Mouse (Mus musculus): ENCODE results near the gene Mtch1. TPM values are rescaled to one million over a fixed set of nuclear protein-coding genes. Genes with fewer than 3 reads are reported as not detected.
"Not testable (repeated sequence)": the region's sequence is repeated elsewhere in the genome, so short reads cannot be mapped to it uniquely, and the experiment has no call there.

Mtch1 gene
- polyA plus RNA-seq (2012; rRNA removed) = 586 and 591 TPM in 2 replicates

DNA sequence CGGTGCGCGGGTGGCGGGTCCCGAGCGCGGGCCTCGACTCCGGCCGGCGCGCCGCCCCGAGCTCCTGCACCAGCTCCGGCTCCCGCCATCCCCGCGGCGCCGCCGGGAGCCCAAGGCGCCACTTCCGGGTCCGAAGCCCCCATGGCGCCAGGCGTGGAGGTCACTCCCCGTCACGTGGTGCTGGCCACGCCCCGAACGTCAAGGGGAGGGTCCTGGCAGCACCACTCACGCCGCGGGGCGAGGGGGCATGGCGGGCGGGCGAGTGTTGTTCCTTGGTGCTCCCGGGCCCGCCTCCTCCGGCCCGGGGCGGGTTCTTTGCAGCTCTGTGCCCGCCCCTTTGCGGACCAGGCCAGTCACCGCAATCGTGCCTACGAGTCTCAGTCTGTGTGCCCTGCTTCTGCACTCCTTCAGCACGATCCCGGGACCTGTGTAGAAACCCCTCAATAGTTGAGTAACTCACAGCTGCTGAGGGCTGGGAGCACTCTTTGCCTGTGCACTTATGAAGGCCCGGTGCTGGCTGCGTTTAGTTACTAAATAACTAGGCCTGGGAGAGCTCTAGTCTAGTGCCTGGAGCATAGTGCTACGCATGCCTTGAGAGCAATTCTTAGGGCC, at the start of gene Mtch1:
Gene Mtch1, minus strand, starts transcription at position 290 of the 612 bp plus-strand sequence.
- TF ChIP-seq CTCF (IDR thresholded peaks at IDR 0.05; ENCODE audit: extremely low read depth, insufficient read depth, low read length) = no peak
- TF ChIP-seq POLR2A (IDR thresholded peaks at IDR 0.05; ENCODE audit: extremely low read depth, insufficient read depth, low read length) = peak; percentile 80; the same call in 1 of the 2 replicates
- H3K27ac ChIP-seq (ENCODE audit: insufficient read depth, low read length) = peak within 1 kb of the TSS; percentile 88
- H3K4me3 ChIP-seq (ENCODE audit: insufficient read depth, low read length) = peak within 1 kb of the TSS; percentile 93
- peaks cover 2% of the 10 kb centered on the region; the same call in 1 of the 2 replicates for H3K4me1 ChIP-seq (ENCODE audit: control insufficient read depth, insufficient read depth, low read length)

DNA sequence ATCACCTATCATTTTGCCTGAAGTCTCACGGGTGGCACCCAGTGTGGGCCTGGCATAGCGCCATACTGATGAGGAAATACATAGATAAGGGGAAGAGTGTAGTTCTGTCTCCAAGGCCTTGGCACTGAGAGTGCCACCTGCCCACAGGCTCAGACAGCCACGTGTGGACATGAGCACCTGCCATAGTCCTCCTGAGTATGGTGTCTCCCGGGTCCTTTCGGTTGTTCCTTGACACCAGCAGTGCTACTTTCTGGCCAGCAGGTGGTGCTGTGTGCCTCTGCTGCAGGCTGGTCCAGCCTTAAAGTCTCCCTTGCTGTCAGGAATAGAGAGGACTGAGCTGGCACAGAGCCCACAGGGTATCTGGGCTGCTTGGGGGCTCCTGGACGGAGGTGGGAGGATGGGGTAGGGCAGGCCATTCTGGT, 49.1 kb upstream of the Mtch1 start:
- TF ChIP-seq POLR2A (IDR thresholded peaks at IDR 0.05; ENCODE audit: extremely low read depth, insufficient read depth, low read length) = no peak
- TF ChIP-seq CTCF (IDR thresholded peaks at IDR 0.05; ENCODE audit: extremely low read depth, insufficient read depth, low read length) = peak; percentile 97
- H3K4me1 ChIP-seq (ENCODE audit: control insufficient read depth, insufficient read depth, low read length) = no peaks in the 10 kb centered on the region
- no peak overlapping the region for H3K4me3 ChIP-seq (ENCODE audit: insufficient read depth, low read length)
- H3K27ac ChIP-seq (ENCODE audit: insufficient read depth, low read length) = no peak overlapping the region

DNA sequence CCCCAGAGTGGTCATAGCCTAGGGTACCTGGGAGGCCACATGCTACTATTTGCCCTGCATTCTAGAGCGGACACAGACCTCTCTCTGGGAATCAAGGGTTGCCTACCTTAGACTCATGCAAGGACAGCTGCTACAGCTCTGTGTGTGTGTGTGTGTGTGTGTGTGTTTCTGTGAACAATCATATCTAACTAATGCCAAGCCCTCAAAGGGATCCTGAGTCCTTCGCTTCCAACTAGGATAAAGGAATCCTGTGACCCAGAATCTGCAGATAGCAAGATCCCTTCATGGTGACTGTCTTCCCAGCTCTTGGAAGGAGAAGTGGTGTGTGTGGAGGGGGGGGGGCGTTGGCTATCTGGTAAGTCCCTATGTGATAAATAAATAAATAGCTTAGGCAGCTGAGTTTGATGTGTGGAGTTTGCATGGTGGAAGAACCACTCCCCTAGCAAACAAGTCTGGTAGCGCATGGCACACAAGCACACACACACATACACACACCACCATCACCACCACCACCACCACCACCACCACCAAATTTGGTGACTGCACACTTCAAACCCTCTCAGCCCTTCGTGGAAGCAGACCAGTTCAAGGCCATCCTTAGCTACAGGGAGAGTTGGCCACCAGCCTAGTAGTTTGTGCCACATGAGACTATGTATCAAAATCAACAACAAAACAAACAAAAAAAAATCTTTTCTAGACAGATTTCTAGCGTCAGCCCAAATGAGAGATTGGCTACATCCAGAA, 48.5 kb upstream of the Mtch1 start:
- no peaks in the 10 kb centered on the region for H3K4me1 ChIP-seq (ENCODE audit: control insufficient read depth, insufficient read depth, low read length)
- TF ChIP-seq CTCF (IDR thresholded peaks at IDR 0.05; ENCODE audit: extremely low read depth, insufficient read depth, low read length) = no peak
- no peak for TF ChIP-seq POLR2A (IDR thresholded peaks at IDR 0.05; ENCODE audit: extremely low read depth, insufficient read depth, low read length)
- no peak overlapping the region for H3K4me3 ChIP-seq (ENCODE audit: insufficient read depth, low read length)
- no peak overlapping the region for H3K27ac ChIP-seq (ENCODE audit: insufficient read depth, low read length)

DNA sequence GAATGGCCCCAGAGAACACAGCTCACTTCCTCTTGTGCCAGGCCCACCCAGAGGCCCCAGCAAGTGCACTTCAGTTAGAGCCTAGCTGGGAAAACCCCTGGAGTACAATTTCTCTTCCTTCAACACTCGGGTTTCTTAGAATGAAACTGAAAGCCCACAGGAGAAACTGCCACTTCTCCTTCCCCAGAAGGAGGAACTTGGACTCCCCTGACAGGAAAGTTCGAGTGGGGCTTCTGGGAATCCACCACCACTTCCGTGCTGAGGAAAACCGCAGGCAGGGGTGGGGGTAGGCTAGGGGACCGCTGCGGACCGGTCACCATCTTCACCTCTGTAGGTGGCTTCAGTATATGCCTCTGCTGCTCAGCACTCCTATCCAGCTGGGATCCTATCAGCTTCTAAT, 47.6 kb upstream of the Mtch1 start:
- no peaks in the 10 kb centered on the region for H3K4me1 ChIP-seq (ENCODE audit: control insufficient read depth, insufficient read depth, low read length)
- no peak overlapping the region for H3K4me3 ChIP-seq (ENCODE audit: insufficient read depth, low read length)
- no peak for TF ChIP-seq POLR2A (IDR thresholded peaks at IDR 0.05; ENCODE audit: extremely low read depth, insufficient read depth, low read length)
- no peak for TF ChIP-seq CTCF (IDR thresholded peaks at IDR 0.05; ENCODE audit: extremely low read depth, insufficient read depth, low read length)
- H3K27ac ChIP-seq (ENCODE audit: insufficient read depth, low read length) = no peak overlapping the region

DNA sequence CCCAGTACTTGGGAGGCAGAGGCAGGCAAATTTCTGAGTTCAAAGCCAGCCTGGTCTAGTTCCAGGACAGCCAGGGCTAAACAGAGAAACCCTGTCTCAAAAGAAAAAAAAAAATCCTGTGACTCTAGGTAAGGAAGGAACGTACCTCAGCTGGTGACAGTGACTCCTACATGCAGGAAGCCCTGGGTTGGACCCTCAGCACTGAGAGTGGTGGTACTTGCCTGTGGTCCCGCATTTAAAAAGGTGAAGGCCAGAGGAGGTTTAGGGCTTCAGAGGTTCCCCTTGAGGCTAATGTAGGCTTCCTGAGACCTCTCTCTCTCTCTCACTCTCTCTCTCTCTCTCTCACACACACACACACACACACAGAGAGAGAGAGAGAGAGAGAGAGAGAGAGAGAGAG, 47.0 kb upstream of the Mtch1 start:
- not testable (repeated sequence) for H3K27ac ChIP-seq (ENCODE audit: insufficient read depth, low read length); H3K4me1 ChIP-seq (ENCODE audit: control insufficient read depth, insufficient read depth, low read length); H3K4me3 ChIP-seq (ENCODE audit: insufficient read depth, low read length)

DNA sequence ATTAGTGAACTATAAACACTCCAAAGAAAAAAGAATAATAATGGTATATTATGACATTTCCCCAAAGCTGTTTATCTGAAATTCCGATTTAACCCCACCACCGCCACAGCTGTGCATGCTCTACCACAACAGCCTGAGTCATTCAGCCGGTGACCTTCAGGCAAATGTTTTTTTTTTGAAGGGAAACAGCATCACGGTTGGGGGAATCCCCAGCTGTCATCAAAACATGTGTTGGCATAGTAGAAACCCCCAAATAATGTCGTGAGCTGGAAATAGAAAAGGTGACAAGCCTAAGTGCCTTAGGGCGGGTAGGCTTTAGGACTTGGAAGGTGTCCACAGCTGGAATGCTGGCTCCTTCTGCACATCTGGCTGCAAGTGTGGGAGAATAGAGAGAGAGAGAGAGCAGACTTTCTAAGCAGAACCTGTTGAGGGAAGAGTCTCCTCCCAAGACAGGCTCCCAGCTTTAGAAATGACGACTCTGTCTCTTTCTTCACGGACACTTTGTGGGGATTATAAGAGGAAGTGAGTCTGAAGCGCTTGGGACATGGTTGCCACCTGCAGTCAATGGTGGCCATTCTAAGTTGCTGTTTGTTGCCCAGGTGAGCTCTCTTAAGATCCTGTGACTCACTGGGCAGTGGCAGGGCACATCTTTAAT, 46.5 kb upstream of the Mtch1 start:
- H3K4me3 ChIP-seq (ENCODE audit: insufficient read depth, low read length) = no peak overlapping the region
- TF ChIP-seq POLR2A (IDR thresholded peaks at IDR 0.05; ENCODE audit: extremely low read depth, insufficient read depth, low read length) (no peak), CTCF (IDR thresholded peaks at IDR 0.05; ENCODE audit: extremely low read depth, insufficient read depth, low read length) (no peak)

DNA sequence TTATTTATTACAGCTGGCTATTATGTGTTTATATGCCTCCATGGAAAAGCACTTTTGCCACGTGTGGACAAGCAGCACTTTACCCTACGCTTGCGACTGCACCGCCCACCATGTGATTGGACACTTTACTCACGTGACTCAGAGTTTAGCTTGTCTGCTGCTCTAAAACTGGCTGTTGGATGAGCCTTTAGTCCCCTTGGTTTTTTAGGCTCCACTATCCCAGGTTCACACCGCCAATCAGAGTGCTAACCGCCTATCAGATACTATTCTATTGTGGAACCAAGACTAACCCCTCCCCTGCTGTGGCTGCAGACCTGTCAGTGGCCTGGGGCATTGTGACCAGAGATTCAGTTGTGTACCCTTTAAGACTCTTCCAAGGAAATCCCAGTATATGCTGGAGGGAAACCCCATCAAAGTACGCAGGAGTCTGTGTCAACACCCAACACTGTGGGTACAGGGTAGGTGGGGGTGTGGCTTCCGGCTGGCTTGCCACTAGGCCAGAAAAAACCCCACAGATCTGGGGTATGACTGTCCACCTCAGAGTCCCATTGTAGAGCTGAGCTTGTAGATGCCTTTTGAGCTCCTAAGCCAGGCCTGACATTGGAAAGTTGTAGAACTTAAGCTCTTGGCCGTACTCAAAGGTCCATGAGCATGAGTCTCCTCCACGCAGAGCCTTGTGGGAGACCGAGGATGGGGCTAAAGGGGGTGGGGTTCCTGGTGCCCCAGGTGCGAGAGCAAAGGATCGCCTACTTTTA, 45.8 kb upstream of the Mtch1 start:
- Histone ChIP-seq H3K4me1 (ENCODE audit: control insufficient read depth, insufficient read depth, low read length) (no peaks in the 10 kb centered on the region), H3K4me3 (ENCODE audit: insufficient read depth, low read length) (no peak overlapping the region), H3K27ac (ENCODE audit: insufficient read depth, low read length) (no peak overlapping the region)
- TF ChIP-seq CTCF (IDR thresholded peaks at IDR 0.05; ENCODE audit: extremely low read depth, insufficient read depth, low read length) (no peak), POLR2A (IDR thresholded peaks at IDR 0.05; ENCODE audit: extremely low read depth, insufficient read depth, low read length) (no peak)

More for the DNA sequence above, 46.5 kb upstream of the Mtch1 start:
- Histone ChIP-seq H3K27ac (ENCODE audit: insufficient read depth, low read length) (no peak overlapping the region), H3K4me1 (ENCODE audit: control insufficient read depth, insufficient read depth, low read length) (no peaks in the 10 kb centered on the region)

DNA sequence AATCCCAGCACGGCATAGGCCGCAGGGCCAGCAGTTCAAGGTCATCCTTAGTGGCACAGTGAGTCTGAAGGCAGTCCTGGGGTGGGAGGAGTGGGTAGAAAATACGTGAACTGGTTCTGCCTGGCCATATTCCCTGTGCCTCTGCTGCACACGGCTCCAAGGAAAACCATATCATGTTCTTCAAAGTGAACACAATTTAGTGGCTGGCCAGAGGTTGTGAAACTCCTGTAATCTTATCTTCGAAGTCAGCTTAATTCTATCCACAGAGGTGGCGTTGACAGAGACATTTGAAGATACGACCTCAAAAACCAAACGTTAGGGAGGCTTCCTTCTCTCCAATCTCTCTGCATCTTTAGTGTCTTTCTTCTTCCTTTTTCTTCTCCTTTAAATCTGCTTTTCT, 43.5 kb upstream of the Mtch1 start:
- Histone ChIP-seq H3K4me3 (ENCODE audit: insufficient read depth, low read length) (no peak overlapping the region), H3K27ac (ENCODE audit: insufficient read depth, low read length) (no peak overlapping the region), H3K4me1 (ENCODE audit: control insufficient read depth, insufficient read depth, low read length) (no peaks in the 10 kb centered on the region)
- no peak for TF ChIP-seq CTCF (IDR thresholded peaks at IDR 0.05; ENCODE audit: extremely low read depth, insufficient read depth, low read length)
- TF ChIP-seq POLR2A (IDR thresholded peaks at IDR 0.05; ENCODE audit: extremely low read depth, insufficient read depth, low read length) = no peak

DNA sequence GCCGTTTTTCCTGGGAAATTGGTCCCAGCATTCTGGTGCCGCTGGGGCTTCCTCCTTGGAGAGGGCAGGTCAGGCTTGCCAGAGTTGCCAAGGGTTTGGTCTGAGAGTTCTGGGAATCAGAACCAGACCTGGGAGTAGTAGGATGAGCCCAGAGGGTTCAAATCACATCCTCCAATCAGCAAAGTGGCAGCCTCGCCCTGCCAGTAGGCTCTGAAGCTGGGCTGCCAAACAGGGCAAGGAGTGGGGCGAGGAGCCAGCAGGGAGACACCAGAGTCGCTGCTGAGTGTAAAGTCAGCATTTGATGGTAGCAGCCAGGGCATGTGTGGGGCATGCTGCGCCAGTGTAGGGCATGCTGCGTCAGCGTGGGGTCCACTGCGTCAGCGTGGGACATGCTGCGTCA, 41.2 kb upstream of the Mtch1 start:
- TF ChIP-seq POLR2A (IDR thresholded peaks at IDR 0.05; ENCODE audit: extremely low read depth, insufficient read depth, low read length) (no peak), CTCF (IDR thresholded peaks at IDR 0.05; ENCODE audit: extremely low read depth, insufficient read depth, low read length) (no peak)

More for the DNA sequence above, 41.2 kb upstream of the Mtch1 start:
- H3K4me1 ChIP-seq (ENCODE audit: control insufficient read depth, insufficient read depth, low read length) = no peaks in the 10 kb centered on the region
- no peak overlapping the region for H3K27ac ChIP-seq (ENCODE audit: insufficient read depth, low read length)
- no peak overlapping the region for H3K4me3 ChIP-seq (ENCODE audit: insufficient read depth, low read length)

Measured in cortical plate, adult 2 months (tissue).